Comparison of ENCODE assay signal across 7 mouse cellular contexts in the genomic region with DNA sequence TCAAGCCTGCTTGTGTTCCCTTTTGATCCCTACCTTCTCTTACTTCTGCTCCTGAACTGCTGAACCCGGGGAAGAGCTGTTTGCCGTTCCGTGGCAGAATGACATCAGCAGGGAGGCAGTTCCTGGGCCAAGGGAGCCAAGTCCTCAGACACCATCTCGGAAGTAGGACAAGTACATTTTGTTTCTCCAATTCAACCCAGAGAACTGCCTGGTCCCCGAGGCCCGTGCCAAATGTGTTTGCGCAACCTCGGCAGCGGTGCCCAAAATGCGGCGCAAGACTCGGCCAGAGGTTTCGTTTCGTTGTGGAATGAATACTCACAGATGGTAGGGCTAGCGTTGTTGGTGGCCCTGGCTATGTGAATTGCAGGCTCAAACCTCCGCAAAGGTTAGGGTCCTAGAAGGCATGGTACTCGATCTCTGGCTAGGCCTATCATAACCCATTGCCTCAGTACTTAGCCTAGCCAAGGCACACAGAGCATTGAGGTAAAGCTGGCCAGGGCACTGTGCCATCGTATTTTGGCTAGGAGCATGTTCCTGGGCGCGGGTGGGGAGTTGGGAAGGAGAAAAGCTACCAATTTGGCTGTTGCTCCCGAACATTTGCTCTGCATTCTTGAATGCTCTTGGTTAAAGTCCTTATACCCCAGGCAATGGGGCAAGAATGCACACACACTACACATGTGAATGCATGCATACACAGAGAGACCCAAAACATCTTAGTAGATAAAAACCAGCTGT.
DNase-seq lines count a peak whose midpoint lies in the region; ATAC-seq and TF ChIP-seq lines count a peak whose summit lies in the region.

No protein-coding gene starts in this region.

- no peak overlapping the region for H3ac ChIP-seq in myocyte (ENCODE audit: control insufficient read depth, insufficient read length)

- DNase-seq in adipocyte (ENCODE audit: low spot score) = peak; percentile 80
- DNase-seq in adrenal gland, postnatal 25 days = peak; percentile 64
- peak; percentile 54 to 61 for DNase-seq in frontal cortex, postnatal 10 days (ENCODE audit: low spot score in 2 of 2)
- peak; percentile 77 to 84 for DNase-seq in layer of hippocampus, adult 8-10 months (ENCODE audit: low spot score in 2 of 2)

- 87% methylated on average over 21 of the region's 21 CpGs for WGBS in intestine, embryonic 16.5 days

- H3K79me2 ChIP-seq in myocyte (ENCODE audit: control insufficient read depth, insufficient read depth) = no peaks in the 10 kb centered on the region

- no peaks in the 10 kb centered on the region for H3K27me3 ChIP-seq in myocyte (ENCODE audit: control insufficient read depth, insufficient read depth, insufficient read length)
- no peaks in the 10 kb centered on the region for H3K27me3 ChIP-seq in intestine, embryonic 16.5 days (replicated peaks; ENCODE audit: control insufficient read depth, insufficient read depth, low read length)

- no peaks in the 10 kb centered on the region for H3K4me1 ChIP-seq in intestine, embryonic 16.5 days (ENCODE audit: control insufficient read depth, insufficient read depth, low read length)

- H3K4me2 ChIP-seq in myocyte (ENCODE audit: low read depth) = peak overlapping the region; percentile 87
- no peak overlapping the region for H3K4me2 ChIP-seq in intestine, embryonic 16.5 days (ENCODE audit: low read depth, low read length)

- H3K9me3 ChIP-seq in intestine, embryonic 16.5 days (ENCODE audit: control insufficient read depth, low read length) = no peaks in the 10 kb centered on the region

- TF ChIP-seq POLR2A in myocyte (IDR thresholded peaks at IDR 0.05; ENCODE audit: insufficient read length, low read depth) = no peak

- no peaks in the 10 kb centered on the region for H3K36me3 ChIP-seq in myocyte (ENCODE audit: control insufficient read depth, insufficient read depth)
- H3K36me3 ChIP-seq in intestine, embryonic 16.5 days (ENCODE audit: control insufficient read depth, insufficient read depth, low read length) = no peaks in the 10 kb centered on the region

- H3K27ac ChIP-seq in intestine, embryonic 16.5 days (ENCODE audit: low read length) = no peak overlapping the region

- ATAC-seq in megakaryocyte-erythroid progenitor cell, adult 5-6 weeks (replicated peaks; ENCODE audit: low FRiP score, low TSS enrichment, poor library complexity, severe bottlenecking) = no peak
- ATAC-seq in intestine, embryonic 16.5 days = no peak

- no peak overlapping the region for H3K9ac ChIP-seq in intestine, embryonic 16.5 days (ENCODE audit: low read depth, low read length)

- H3K4me3 ChIP-seq in myocyte = peak overlapping the region; percentile 15
- no peak overlapping the region for H3K4me3 ChIP-seq in intestine, embryonic 16.5 days (ENCODE audit: low read length)

TF ChIP-seq in myocyte, 11 proteins besides CTCF, POLR2A, EP300 and RAD21:
- TF ChIP-seq MYOG (IDR thresholded peaks at IDR 0.05; ENCODE audit: control insufficient read depth in 1 of 3, insufficient read depth in 1 of 3, insufficient read length in 2 of 3, low read depth in 2 of 3) (no peak), CEBPB (IDR thresholded peaks at IDR 0.05; ENCODE audit: insufficient read depth, poor library complexity, severe bottlenecking) (peak; percentile 94), E2F4 (IDR thresholded peaks at IDR 0.05; ENCODE audit: insufficient read depth) (no peak)
TF ChIP-seq in myocyte: peak in this region for 1.
